Mouse (Mus musculus): ENCODE measurements at regions not wholly inside any gene's neighbourhood (a gene's known extent, or its start where the extent isn't known, plus 50 kb on each side); places are given as distances from the start of the nearest gene placed in this dataset.

DNA sequence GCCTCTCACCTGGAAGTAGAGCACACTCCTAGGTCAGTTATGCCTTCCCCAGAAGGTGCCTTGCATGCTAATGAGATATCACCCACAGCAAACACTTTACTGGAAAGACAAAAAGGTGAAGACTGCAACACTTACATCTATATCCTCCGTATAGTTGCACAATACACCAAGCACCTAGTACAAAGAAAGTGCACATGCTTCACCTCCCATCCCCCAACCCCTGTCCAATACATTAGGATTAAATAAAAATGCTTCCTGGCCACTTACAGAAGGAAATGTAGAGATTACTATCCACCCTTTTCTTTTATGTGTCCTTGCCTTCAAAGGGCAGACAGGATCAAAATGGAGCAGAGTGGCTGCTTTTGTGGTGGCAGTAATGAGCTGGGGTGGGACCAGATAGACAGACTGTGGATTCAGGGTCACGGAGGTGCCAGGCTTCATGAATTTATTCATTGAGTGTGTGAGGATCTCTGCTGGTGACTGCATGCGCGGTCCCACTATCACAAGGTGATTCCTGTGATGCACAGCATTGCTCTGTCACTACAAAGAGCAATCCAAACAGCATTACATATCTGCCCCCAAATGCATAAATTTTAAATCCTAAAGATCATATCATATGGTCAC is 109.9 kb upstream of the Fat4 start:
- no peaks in the 10 kb centered on the region for H3K4me1 ChIP-seq (replicated peaks)
- H3K9ac ChIP-seq = no peak overlapping the region
- H3K27ac ChIP-seq = no peak overlapping the region
- H3K27me3 ChIP-seq = no peaks in the 10 kb centered on the region
- no peak overlapping the region for H3K4me3 ChIP-seq
- no peak overlapping the region for H3K4me2 ChIP-seq
- H3K36me3 ChIP-seq = no peaks in the 10 kb centered on the region
- 76% methylated on average over 4 of the region's 4 CpGs for WGBS
- ATAC-seq (replicated peaks; ENCODE audit: insufficient number of reproducible peaks, insufficient read depth, low FRiP score, low read depth) = no peak
- no peaks in the 10 kb centered on the region for H3K9me3 ChIP-seq (replicated peaks)

DNA sequence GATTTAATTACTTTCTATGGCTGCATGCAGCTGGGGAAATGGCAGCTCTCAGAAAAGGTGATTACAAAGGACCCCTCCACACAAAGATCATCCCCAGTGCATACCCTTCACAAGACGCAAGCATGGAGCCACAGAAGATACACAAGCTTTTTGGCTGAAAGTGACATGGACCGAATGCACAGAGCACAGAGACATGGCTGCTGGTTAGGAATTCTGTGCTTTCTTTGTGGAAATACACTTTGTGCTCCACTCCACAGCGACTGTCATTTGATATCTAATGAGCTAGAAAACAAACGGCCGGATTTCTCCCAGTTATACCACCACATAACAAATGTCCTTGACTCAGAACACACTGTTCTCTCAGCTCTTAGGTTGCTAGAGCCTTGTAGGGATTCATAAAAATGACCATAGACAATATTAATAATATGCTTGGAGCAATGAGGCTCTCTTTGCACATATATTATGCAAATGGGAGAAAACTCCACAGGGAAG is 132.1 kb upstream of the Fat4 start:
- ATAC-seq (replicated peaks; ENCODE audit: insufficient number of reproducible peaks, insufficient read depth, low FRiP score, low read depth) = no peak
- Histone ChIP-seq H3K27me3 (no peaks in the 10 kb centered on the region), H3K9ac (no peak overlapping the region), H3K9me3 (replicated peaks) (no peaks in the 10 kb centered on the region), H3K4me3 (no peak overlapping the region), H3K36me3 (no peaks in the 10 kb centered on the region), H3K4me1 (replicated peaks) (no peaks in the 10 kb centered on the region), H3K4me2 (no peak overlapping the region), H3K27ac (no peak overlapping the region)
- WGBS = 63% methylated on average over 5 of the region's 5 CpGs

DNA sequence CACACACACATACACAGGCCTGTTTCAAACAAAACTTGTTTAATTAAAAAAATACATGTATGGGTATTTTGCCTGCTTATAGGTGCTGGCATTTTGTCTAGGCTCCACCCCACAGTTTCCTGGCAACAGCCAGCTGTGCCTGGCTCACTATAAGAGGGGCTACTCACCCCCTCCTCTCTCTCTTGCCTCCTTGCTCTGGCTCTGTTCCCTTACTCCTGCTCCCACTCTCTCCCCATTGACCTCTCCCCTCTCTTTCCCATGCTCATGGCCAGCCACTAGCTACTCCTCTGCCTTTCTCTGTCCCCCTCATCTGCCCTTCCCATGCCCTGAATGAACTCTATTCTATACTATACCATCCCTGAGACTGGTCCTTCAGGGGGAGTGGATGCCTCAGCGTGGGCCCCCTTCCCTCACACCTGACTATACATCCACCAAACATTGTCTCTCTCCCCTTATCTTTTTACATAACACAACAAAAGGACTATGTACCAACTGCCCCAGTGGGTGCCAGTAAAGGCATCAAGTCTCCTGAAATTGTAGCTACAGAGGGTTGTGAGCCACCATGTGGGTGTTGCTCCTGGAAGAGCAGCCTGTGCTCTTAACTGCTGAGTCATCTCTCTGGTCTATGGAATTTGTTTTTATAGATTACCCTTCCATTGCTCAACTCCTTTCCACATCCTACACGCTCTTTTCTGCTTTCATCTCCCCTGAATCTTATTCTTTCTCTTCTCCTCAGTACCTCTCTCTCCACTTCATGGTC is 133.1 kb upstream of the Fat4 start:
- Histone ChIP-seq H3K27me3 (no peaks in the 10 kb centered on the region), H3K4me1 (replicated peaks) (no peaks in the 10 kb centered on the region), H3K27ac (no peak overlapping the region), H3K4me3 (no peak overlapping the region), H3K4me2 (no peak overlapping the region), H3K9me3 (replicated peaks) (no peaks in the 10 kb centered on the region), H3K9ac (no peak overlapping the region), H3K36me3 (no peaks in the 10 kb centered on the region)
- whole genome bisulfite sequencing = 78% methylated on average over 2 of the region's 2 CpGs
- ATAC-seq (replicated peaks; ENCODE audit: insufficient number of reproducible peaks, insufficient read depth, low FRiP score, low read depth) = no peak

DNA sequence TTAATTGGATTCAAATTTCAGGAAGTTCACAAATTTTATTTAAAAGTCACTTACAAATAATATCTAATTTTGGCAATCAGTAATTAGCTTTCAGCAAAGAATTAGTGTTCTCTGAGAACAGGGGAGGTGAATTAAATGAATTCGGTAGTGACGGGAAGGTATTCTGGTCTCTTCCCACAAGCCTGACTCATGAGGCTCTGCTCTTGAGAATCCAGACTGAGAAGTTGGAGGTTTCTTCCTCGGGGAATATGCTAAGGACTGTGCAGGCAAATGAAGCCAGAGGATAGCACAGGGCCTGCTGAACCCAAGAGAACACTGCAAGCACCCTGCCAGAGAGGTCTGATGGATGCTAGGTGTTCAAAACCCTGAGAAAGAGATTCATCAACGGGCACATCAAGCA is 144.6 kb upstream of the Fat4 start:
- no peak overlapping the region for H3K27ac ChIP-seq
- no peaks in the 10 kb centered on the region for H3K27me3 ChIP-seq
- H3K36me3 ChIP-seq = no peaks in the 10 kb centered on the region
- H3K9ac ChIP-seq = no peak overlapping the region
- WGBS = 78% methylated on average over 4 of the region's 4 CpGs
- H3K4me3 ChIP-seq = no peak overlapping the region
- no peak for ATAC-seq (replicated peaks; ENCODE audit: insufficient number of reproducible peaks, insufficient read depth, low FRiP score, low read depth)
- no peak overlapping the region for H3K4me2 ChIP-seq
- no peaks in the 10 kb centered on the region for H3K4me1 ChIP-seq (replicated peaks)
- no peaks in the 10 kb centered on the region for H3K9me3 ChIP-seq (replicated peaks)

DNA sequence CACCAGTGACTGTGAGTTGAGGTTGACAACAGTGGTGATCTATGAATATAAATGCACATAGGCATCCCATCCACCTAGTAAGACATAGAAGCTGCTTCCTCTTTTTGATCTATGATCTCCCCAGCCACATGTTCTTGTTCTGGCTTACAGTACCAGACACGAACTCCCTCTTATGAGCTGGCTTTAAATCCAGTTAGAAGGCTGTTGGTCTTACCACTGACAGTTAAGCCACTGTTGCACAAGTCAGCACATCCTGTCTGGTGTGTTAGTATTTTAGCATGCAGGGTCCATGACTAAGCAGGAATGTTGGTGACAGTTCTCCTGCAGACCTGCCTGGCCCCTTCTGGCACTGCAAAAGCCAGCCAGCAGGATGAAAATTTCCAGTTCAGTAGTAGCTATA is 164.1 kb upstream of the Fat4 start:
- no peaks in the 10 kb centered on the region for H3K36me3 ChIP-seq
- no peak for ATAC-seq (replicated peaks; ENCODE audit: insufficient number of reproducible peaks, insufficient read depth, low FRiP score, low read depth)
- 0 out of 2 replicates have a peak, but pooled peaks cover 4% of the 10 kb centered on the region for H3K4me1 ChIP-seq (replicated peaks)
- H3K4me2 ChIP-seq = no peak overlapping the region
- no peak overlapping the region for H3K27ac ChIP-seq
- H3K9ac ChIP-seq = no peak overlapping the region
- WGBS = 65% methylated on average over 1 of the region's 1 CpGs
- H3K9me3 ChIP-seq (replicated peaks) = no peaks in the 10 kb centered on the region
- H3K27me3 ChIP-seq = no peaks in the 10 kb centered on the region
- H3K4me3 ChIP-seq = no peak overlapping the region

DNA sequence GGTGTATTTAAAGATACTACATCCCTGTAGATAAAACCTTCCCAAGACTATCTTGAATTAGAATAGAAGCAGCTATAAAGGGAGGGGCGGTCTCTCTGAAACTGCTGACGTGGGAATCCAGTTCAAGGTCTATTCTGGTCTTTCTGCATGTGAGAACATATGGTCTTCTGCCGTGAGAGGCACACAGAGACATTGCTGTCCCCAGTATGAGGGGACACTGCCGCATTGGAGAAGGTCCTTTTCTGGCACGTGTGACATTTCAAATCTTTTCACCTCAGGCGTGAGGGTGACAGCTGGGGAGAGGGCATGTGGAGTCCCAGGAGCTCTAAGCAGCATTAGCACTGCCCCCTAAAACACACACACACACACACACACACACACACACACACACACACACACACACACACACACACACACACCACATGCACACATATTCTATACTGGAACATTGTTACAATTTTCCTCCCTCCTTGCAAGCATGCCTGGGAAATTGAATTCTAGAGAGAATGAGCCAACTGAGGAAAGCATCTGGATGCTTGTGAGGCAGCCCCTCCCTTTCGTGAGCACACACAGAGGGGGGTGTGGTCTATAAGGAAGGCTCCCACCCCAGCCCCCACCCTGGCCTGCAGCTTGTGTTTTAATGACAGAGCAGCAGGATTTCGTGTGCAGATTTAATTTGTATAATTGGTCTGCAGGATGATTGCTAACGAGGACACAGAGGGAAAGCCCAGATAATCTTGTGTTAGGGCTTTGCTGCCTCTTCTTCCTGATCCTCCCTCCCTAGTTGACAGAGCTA is 174.5 kb upstream of the Fat4 start:
- H3K36me3 ChIP-seq = no peaks in the 10 kb centered on the region
- no peaks in the 10 kb centered on the region for H3K9me3 ChIP-seq (replicated peaks)
- no peak overlapping the region for H3K9ac ChIP-seq
- WGBS = 20% methylated on average over 9 of the region's 9 CpGs
- ATAC-seq (replicated peaks; ENCODE audit: insufficient number of reproducible peaks, insufficient read depth, low FRiP score, low read depth) = no peak
- no peak overlapping the region for H3K4me3 ChIP-seq
- peak overlapping the region; percentile 13; the same call in 1 of the 2 replicates for H3K4me2 ChIP-seq
- peaks cover 12% of the 10 kb centered on the region for H3K4me1 ChIP-seq (replicated peaks)
- no peaks in the 10 kb centered on the region for H3K27me3 ChIP-seq
- no peak overlapping the region for H3K27ac ChIP-seq

DNA sequence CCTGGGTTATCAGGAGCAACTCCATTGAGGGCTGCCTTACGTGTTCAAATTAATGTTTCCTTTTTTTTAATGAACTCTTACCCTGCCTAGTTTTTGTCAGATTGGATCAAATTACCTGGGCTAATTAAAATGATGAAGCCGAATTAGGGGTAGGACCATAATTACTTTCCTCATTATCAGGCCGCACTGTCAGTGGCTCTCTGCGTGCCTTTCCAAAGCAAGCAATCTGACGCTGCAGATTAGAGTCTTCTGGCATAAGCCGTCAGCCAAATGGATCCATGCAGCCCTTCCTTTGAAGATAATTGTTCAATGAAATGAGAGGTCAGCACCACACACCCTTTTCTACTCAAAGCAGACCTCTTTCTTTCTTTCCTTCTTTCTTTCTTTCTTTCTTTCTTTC is 175.5 kb upstream of the Fat4 start:
- H3K36me3 ChIP-seq = no peaks in the 10 kb centered on the region
- no peak overlapping the region for H3K9ac ChIP-seq
- H3K4me3 ChIP-seq = no peak overlapping the region
- 31% methylated on average over 6 of the region's 6 CpGs for WGBS
- no peaks in the 10 kb centered on the region for H3K27me3 ChIP-seq
- no peaks in the 10 kb centered on the region for H3K9me3 ChIP-seq (replicated peaks)
- H3K4me2 ChIP-seq = no peak overlapping the region
- no peak overlapping the region for H3K27ac ChIP-seq
- peaks cover 12% of the 10 kb centered on the region for H3K4me1 ChIP-seq (replicated peaks)
- no peak for ATAC-seq (replicated peaks; ENCODE audit: insufficient number of reproducible peaks, insufficient read depth, low FRiP score, low read depth)

DNA sequence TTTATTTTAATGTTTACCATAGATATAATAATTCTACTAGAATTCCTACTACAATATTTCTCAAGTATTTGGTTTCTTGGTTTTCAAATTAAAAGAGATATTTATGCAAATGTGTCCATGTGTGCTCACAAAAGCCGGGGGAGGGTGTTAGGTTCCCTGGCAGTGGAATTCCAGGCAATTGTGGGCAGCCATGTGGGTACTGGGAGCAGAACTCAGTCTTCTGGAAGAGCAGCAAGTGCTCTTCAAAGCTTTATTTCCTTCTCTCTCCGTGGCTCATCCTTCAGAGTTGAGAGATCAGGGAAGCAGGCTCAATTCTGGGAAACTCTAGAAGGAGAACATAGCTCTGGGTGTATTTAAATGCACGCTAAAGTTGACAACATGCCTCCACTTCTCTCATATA is 178.8 kb upstream of the Fat4 start:
- H3K4me1 ChIP-seq (replicated peaks) = peaks cover 12% of the 10 kb centered on the region
- 74% methylated on average over 3 of the region's 3 CpGs for WGBS
- no peak overlapping the region for H3K27ac ChIP-seq
- H3K27me3 ChIP-seq = no peaks in the 10 kb centered on the region
- no peak for ATAC-seq (replicated peaks; ENCODE audit: insufficient number of reproducible peaks, insufficient read depth, low FRiP score, low read depth)
- no peaks in the 10 kb centered on the region for H3K9me3 ChIP-seq (replicated peaks)
- no peaks in the 10 kb centered on the region for H3K36me3 ChIP-seq
- no peak overlapping the region for H3K9ac ChIP-seq
- no peak overlapping the region for H3K4me2 ChIP-seq
- no peak overlapping the region for H3K4me3 ChIP-seq

DNA sequence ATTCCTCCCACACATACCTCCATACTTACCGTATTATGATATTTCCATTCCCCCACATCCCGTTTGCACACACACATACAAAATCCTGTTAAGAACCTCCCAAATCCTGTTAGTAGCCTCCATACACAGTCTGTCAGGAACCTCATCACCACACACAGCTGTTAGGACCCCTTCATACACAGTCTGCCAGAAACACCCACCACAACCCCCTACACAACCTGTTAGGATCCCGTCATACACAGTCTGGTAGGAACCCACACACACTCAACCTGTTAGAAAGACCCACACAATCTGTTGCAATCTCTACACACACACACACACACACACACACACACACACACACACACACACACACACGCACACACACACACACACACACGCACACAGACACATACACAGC is 187.5 kb upstream of the Fat4 start:
- Histone ChIP-seq H3K4me3 (no peak overlapping the region), H3K9me3 (replicated peaks) (no peaks in the 10 kb centered on the region), H3K4me2 (no peak overlapping the region), H3K9ac (no peak overlapping the region), H3K27me3 (no peaks in the 10 kb centered on the region), H3K27ac (no peak overlapping the region), H3K36me3 (no peaks in the 10 kb centered on the region), H3K4me1 (replicated peaks) (peaks cover 15% of the 10 kb centered on the region; the same call in 1 of the 2 replicates)
- WGBS = 80% methylated on average over 5 of the region's 5 CpGs
- no peak for ATAC-seq (replicated peaks; ENCODE audit: insufficient number of reproducible peaks, insufficient read depth, low FRiP score, low read depth)

DNA sequence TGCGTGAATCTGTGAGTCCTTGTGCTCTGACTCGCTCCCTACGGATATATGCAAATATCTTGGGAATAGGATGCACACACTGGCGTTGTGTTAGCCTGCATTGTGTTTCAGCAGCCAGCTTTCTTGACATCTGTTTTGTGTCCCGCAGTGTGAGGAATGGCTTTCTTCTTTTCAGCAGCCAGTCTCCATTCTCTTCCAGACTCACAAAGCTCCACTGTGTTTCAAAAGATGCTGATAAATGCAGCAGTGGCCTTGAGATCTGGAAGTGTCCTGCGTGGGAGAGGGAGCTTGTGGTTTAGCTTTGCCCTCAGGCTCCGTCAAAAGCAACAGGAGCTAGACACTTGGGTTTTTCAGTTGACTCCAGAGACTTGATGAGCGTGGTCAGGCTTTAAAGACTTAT is 188.9 kb upstream of the Fat4 start:
- H3K4me2 ChIP-seq = no peak overlapping the region
- H3K4me3 ChIP-seq = no peak overlapping the region
- H3K4me1 ChIP-seq (replicated peaks) = peaks cover 17% of the 10 kb centered on the region; the same call in 1 of the 2 replicates
- no peaks in the 10 kb centered on the region for H3K27me3 ChIP-seq
- peak overlapping the region; percentile 66 for H3K27ac ChIP-seq
- ATAC-seq (replicated peaks; ENCODE audit: insufficient number of reproducible peaks, insufficient read depth, low FRiP score, low read depth) = 0 out of 2 replicates have a peak, but pooled peaks have one; percentile 35
- H3K9ac ChIP-seq = no peak overlapping the region
- WGBS = 18% methylated on average over 8 of the region's 8 CpGs
- H3K9me3 ChIP-seq (replicated peaks) = no peaks in the 10 kb centered on the region
- H3K36me3 ChIP-seq = no peaks in the 10 kb centered on the region

DNA sequence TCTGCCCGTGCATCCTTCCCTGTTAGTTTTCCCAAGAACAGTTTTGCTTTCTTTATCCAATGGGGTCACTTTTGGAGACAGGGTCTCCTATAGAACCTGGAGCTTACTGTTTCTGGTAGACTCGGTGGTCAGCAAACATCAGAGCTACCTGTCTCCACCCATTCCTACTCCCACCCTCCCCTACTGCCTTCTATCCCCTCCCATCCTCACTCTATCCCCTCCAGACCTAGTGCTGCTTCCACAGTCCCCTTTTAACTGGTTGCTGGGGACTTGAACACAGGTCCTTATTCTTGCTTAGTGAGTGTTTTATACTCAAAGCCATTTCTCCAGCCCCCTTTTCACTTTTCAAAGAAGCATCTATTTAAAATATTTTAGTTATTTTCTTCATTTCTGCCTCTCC is 189.4 kb upstream of the Fat4 start:
- H3K27ac ChIP-seq = peak overlapping the region; percentile 66; the same call in 1 of the 2 replicates
- no peaks in the 10 kb centered on the region for H3K27me3 ChIP-seq
- H3K36me3 ChIP-seq = no peaks in the 10 kb centered on the region
- H3K9me3 ChIP-seq (replicated peaks) = no peaks in the 10 kb centered on the region
- H3K9ac ChIP-seq = no peak overlapping the region
- peaks cover 17% of the 10 kb centered on the region; the same call in 1 of the 2 replicates for H3K4me1 ChIP-seq (replicated peaks)
- 70% methylated on average over 2 of the region's 2 CpGs for WGBS
- no peak overlapping the region for H3K4me3 ChIP-seq
- H3K4me2 ChIP-seq = no peak overlapping the region
- ATAC-seq (replicated peaks; ENCODE audit: insufficient number of reproducible peaks, insufficient read depth, low FRiP score, low read depth) = no peak
